Mouse (Mus musculus): ENCODE results near the gene Focad.

- TF ChIP-seq POLR2A (IDR thresholded peaks at IDR 0.05; ENCODE audit: borderline replicate concordance, control insufficient read depth, low read depth, low read length) (no peak), CTCF (IDR thresholded peaks at IDR 0.05; ENCODE audit: control insufficient read depth, insufficient read depth, low read length) (no peak)
These were observed 251.5 kb downstream of the Focad start for GRCm38 (mm10) chr4:88345938-88346337.
